Mouse (Mus musculus) intestine, embryonic 16.5 days (tissue): Measurements from ENCODE around the gene Cdk2ap1. TPM values are rescaled to one million over a fixed set of nuclear protein-coding genes. Genes with fewer than 3 reads are reported as not detected.
"Not testable (repeated sequence)": the region's sequence is repeated elsewhere in the genome, so short reads cannot be mapped to it uniquely, and the experiment has no call there.

Experiments
- ATAC-seq: fragments of 200-750 bp; cut with Nextera tagmentation; 2 replicates; pipeline ENCODE4 v1.8.0; 2017; ENCODE audit warnings: moderate TSS enrichment, moderate library complexity
- H3K27ac ChIP-seq: fragments of 300-500 bp; sonication (generic); 2 replicates; pipeline ENCODE4 v1.5.1; 2014; ENCODE audit warnings: mild to moderate bottlenecking, low read length
- H3K27me3 ChIP-seq: fragments of 300-500 bp; sonication (generic); replicated peaks from 2 replicates; pipeline ENCODE4 v1.6.1; 2014; ENCODE audit warnings: low read length, control low read depth, mixed read lengths; ENCODE audit not compliant: control insufficient read depth, insufficient read depth
- H3K36me3 ChIP-seq: fragments of 300-500 bp; sonication (generic); 2 replicates; pipeline ENCODE4 v1.6.1; 2014; ENCODE audit warnings: low read length, control low read depth; ENCODE audit not compliant: control insufficient read depth, insufficient read depth
- H3K4me1 ChIP-seq: fragments of 300-500 bp; sonication (generic); 2 replicates; pipeline ENCODE4 v1.6.1; 2014; ENCODE audit warnings: low read length, control low read depth, mixed read lengths; ENCODE audit not compliant: control insufficient read depth, insufficient read depth
- H3K4me2 ChIP-seq: fragments of 300-500 bp; sonication (generic); 2 replicates; pipeline ENCODE4 v1.6.1; 2014; ENCODE audit warnings: low read depth, low read length, control low read depth
- H3K4me3 ChIP-seq: fragments of 300-500 bp; sonication (generic); 2 replicates; pipeline ENCODE4 v1.5.1; 2014; ENCODE audit warnings: mild to moderate bottlenecking, low read length
- H3K9ac ChIP-seq: fragments of 300-500 bp; sonication (generic); 2 replicates; pipeline ENCODE4 v1.6.1; 2014; ENCODE audit warnings: low read depth, low read length
- H3K9me3 ChIP-seq: fragments of 300-500 bp; sonication (generic); 2 replicates; pipeline ENCODE4 v1.6.1; 2016; ENCODE audit warnings: low read length, control low read depth; ENCODE audit not compliant: control insufficient read depth
- WGBS: fragments of 180-500 bp; shearing (Covaris S2); extraction: QIAGEN DNeasy Blood & Tissue Kit; methylation state at CpG from one replicate; pipeline ENCODE4 v1.1.7; 2014; 5-methylcytosine and 5-hydroxymethylcytosine counted together
- polyA plus RNA-seq: library from polyadenylated mRNA; unstranded; fragments of >200 nt; fragmentation: Nextera tagmentation; extraction: Ambion mirVana; gene quantifications from 2 replicates; pipeline ENCODE4 v1.2.1, GENCODE M21; 2015

Cdk2ap1 gene
- polyA plus RNA-seq: 17.8 and 21.1 TPM in 2 replicates

GRCm38 (mm10) chr5:124362982-124363381 is at the start of gene Cdk2ap1:
TSS of gene Cdk2ap1 (minus strand) at chr5:124363082.
- H3K4me3 ChIP-seq, H3K9me3 ChIP-seq, H3K9ac ChIP-seq, H3K4me2 ChIP-seq, H3K36me3 ChIP-seq, ATAC-seq, H3K27ac ChIP-seq, H3K27me3 ChIP-seq, H3K4me1 ChIP-seq: not testable (repeated sequence)
- WGBS: 90% methylated on average over 5 of the region's 5 CpGs

DNA sequence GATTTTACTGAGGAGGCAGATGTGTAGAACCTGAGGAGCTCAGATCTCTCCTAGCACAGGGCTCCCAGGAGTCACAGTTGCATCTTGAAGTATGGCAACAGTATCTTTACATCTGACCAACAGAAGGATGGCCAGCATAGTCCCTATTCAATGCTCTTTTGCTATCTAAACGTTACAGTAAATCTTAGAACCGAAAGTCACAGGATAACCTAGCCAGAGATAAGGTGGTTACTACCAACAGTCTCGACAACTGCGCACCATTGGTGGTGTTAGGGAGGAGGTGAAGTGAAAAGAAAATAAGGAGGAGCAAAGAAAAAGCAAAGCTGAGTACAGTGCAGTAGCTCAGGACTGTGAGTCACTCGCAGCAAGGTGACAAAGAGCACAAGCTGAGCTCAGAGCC is 49.3 kb upstream of the Cdk2ap1 start:
- no peak overlapping the region for H3K4me2 ChIP-seq
- no peak overlapping the region for H3K9ac ChIP-seq
- no peak for ATAC-seq
- 89% methylated on average over 5 of the region's 5 CpGs for WGBS
- H3K4me1 ChIP-seq: no peaks in the 10 kb centered on the region
- no peak overlapping the region for H3K27ac ChIP-seq
- peaks cover 2% of the 10 kb centered on the region; the same call in 1 of the 2 replicates for H3K36me3 ChIP-seq
- H3K27me3 ChIP-seq: no peaks in the 10 kb centered on the region
- H3K9me3 ChIP-seq: no peaks in the 10 kb centered on the region
- no peak overlapping the region for H3K4me3 ChIP-seq

DNA sequence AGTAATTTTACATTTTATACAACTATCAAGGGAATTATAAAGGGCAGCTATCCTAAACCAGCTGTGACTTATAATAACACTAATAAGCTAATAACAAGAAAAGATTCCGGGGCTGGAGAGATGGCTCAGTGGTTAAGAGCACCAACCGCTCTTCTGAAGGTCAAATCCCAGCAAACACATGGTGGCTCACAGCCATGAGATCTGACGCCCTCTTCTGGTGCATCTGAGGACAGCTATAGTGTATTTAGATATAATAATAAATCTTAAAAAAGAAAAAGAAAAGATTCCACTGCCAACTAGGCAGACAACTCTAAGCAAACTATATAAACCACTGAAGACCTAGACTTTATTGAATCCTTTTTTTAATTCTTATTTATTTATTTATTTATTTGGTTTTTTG is 47.9 kb upstream of the Cdk2ap1 start:
- Histone ChIP-seq H3K9ac (no peak overlapping the region), H3K36me3 (peaks cover 2% of the 10 kb centered on the region; the same call in 1 of the 2 replicates)
- 79% methylated on average over 3 of the region's 3 CpGs for WGBS

DNA sequence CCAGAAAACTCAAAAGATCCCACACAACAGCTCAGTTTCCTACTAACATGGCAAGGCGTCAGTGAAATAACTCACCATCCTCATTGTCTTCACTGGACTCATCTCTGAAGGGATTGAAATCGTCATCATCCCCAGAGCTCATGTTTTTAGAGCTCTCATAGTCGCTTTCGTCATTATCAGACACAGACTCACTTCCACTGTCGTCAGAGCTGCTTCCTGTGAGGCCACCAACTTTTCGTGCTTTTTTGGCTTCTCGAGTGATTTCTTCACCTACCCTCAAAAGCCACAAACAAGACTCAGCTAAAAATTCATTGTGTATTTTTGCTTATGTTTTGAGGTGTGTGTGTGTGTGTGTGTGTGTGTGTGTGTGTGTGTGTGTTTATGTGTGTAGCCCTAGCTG is 30.8 kb upstream of the Cdk2ap1 start:
- Histone ChIP-seq H3K4me2 (no peak overlapping the region), H3K9ac (no peak overlapping the region), H3K27me3 (no peaks in the 10 kb centered on the region), H3K27ac (no peak overlapping the region), H3K4me1 (no peaks in the 10 kb centered on the region), H3K36me3 (peaks cover 6% of the 10 kb centered on the region; the same call in 1 of the 2 replicates), H3K9me3 (no peaks in the 10 kb centered on the region), H3K4me3 (no peak overlapping the region)
- no peak for ATAC-seq
- WGBS: 89% methylated on average over 7 of the region's 7 CpGs

More for the DNA sequence above, 47.9 kb upstream of the Cdk2ap1 start:
- no peaks in the 10 kb centered on the region for H3K27me3 ChIP-seq
- H3K4me1 ChIP-seq: no peaks in the 10 kb centered on the region
- H3K4me2 ChIP-seq: no peak overlapping the region
- no peak overlapping the region for H3K27ac ChIP-seq
- H3K9me3 ChIP-seq: no peaks in the 10 kb centered on the region
- ATAC-seq: no peak
- H3K4me3 ChIP-seq: no peak overlapping the region

- H3K9ac ChIP-seq: no peak overlapping the region
- 96% methylated on average over 4 of the region's 4 CpGs for WGBS
- H3K4me1 ChIP-seq: no peaks in the 10 kb centered on the region
- H3K4me2 ChIP-seq: no peak overlapping the region
- H3K9me3 ChIP-seq: no peaks in the 10 kb centered on the region
- H3K27me3 ChIP-seq: no peaks in the 10 kb centered on the region
- H3K27ac ChIP-seq: no peak overlapping the region
- H3K4me3 ChIP-seq: no peak overlapping the region
- no peak for ATAC-seq
- peaks cover 13% of the 10 kb centered on the region; the same call in 1 of the 2 replicates for H3K36me3 ChIP-seq
These were observed 29.5 kb upstream of the Cdk2ap1 start for GRCm38 (mm10) chr5:124392412-124392811.

DNA sequence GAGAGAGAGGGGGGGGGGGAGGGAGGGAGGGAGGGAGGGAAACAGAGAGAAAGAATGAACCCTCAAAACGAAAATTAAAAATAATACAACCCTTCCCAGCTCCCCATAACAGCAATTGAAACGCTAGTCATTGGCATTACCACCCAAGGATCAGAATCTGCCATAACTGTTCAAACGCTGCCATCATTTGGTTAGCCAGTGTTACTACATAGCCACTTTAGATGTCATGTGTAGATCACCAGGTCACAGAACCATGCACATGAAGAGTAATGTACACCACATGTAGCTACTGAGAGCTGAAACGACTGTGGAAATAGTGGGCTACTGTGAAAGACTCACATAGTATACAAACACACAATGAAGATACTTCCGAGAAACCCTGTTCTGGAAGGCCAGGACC is 25.1 kb upstream of the Cdk2ap1 start:
- 83% methylated on average over 5 of the region's 5 CpGs for WGBS
- no peak overlapping the region for H3K27ac ChIP-seq
- H3K4me1 ChIP-seq: no peaks in the 10 kb centered on the region
- H3K4me2 ChIP-seq: no peak overlapping the region
- H3K9ac ChIP-seq: no peak overlapping the region
- no peaks in the 10 kb centered on the region for H3K9me3 ChIP-seq
- no peak for ATAC-seq
- H3K36me3 ChIP-seq: peaks cover 19% of the 10 kb centered on the region
- no peak overlapping the region for H3K4me3 ChIP-seq
- no peaks in the 10 kb centered on the region for H3K27me3 ChIP-seq

DNA sequence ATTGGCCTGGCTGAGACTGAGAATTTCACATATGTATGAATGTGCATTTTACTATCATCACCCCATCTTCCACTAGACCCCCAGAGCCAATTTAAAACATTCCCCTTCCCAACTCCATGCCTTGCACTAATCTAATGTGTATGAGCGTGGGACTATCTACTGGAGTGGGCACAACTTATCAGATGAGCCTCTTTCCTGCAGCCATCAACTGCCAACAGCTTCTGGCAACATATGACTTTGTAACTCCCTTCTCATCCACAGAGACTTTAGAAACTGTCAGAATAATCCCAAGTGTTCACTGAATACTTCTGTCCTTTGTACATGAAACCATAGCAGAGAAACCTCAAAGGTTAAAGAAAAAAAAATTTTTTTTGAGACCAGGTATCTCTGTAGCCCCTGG is 17.2 kb upstream of the Cdk2ap1 start:
- no peak for ATAC-seq
- Histone ChIP-seq H3K4me3 (no peak overlapping the region), H3K4me2 (no peak overlapping the region), H3K4me1 (no peaks in the 10 kb centered on the region), H3K9me3 (no peaks in the 10 kb centered on the region), H3K27me3 (no peaks in the 10 kb centered on the region), H3K36me3 (peaks cover 21% of the 10 kb centered on the region), H3K27ac (no peak overlapping the region), H3K9ac (no peak overlapping the region)
- WGBS: 83% methylated on average over 1 of the region's 1 CpGs

GRCm38 (mm10) chr5:124377149-124377548 is 14.3 kb upstream of the Cdk2ap1 start:
- WGBS: 93% methylated on average over 4 of the region's 4 CpGs
- peaks cover 15% of the 10 kb centered on the region for H3K36me3 ChIP-seq
- H3K9me3 ChIP-seq: no peaks in the 10 kb centered on the region
- no peak overlapping the region for H3K4me3 ChIP-seq
- H3K9ac ChIP-seq: no peak overlapping the region
- no peak overlapping the region for H3K27ac ChIP-seq
- H3K27me3 ChIP-seq: no peaks in the 10 kb centered on the region
- ATAC-seq: no peak
- no peaks in the 10 kb centered on the region for H3K4me1 ChIP-seq
- no peak overlapping the region for H3K4me2 ChIP-seq

GRCm38 (mm10) chr5:124376401-124376800 is 13.5 kb upstream of the Cdk2ap1 start:
- WGBS: 89% methylated on average over 1 of the region's 1 CpGs
- Histone ChIP-seq H3K4me1 (no peaks in the 10 kb centered on the region), H3K36me3 (peaks cover 15% of the 10 kb centered on the region), H3K4me3 (no peak overlapping the region), H3K9me3 (no peaks in the 10 kb centered on the region), H3K27me3 (no peaks in the 10 kb centered on the region), H3K27ac (no peak overlapping the region), H3K9ac (no peak overlapping the region), H3K4me2 (no peak overlapping the region)
- no peak for ATAC-seq

DNA sequence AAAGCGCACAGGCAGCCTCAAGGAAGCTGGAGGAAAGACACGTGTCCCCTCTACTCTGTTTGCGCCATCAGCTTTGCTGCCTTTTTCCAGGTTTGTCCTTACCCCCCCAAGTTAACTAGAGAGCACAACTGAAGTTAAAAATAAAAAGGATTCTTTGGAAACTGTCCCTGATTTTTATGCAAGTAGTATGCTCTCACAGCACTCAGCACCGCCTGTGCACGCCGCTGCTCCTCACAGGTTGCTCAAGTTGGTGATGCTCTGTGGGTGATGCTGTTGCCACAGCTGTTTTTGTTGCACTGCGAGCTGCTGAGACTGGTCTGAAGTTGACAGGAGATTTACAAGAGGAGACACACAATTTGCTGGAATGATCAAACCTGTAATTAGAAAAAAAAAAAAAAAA is 11.4 kb upstream of the Cdk2ap1 start:
- WGBS: 94% methylated on average over 7 of the region's 7 CpGs
- Histone ChIP-seq H3K27me3 (no peaks in the 10 kb centered on the region), H3K9me3 (no peaks in the 10 kb centered on the region), H3K4me2 (no peak overlapping the region), H3K27ac (no peak overlapping the region), H3K4me1 (no peaks in the 10 kb centered on the region), H3K9ac (no peak overlapping the region), H3K36me3 (peaks cover 17% of the 10 kb centered on the region), H3K4me3 (no peak overlapping the region)
- no peak for ATAC-seq
